Mouse (Mus musculus) inflammation-experienced regulatory T-cells, adult 6 months (primary cell): ENCODE measurements at regions not wholly inside any gene's neighbourhood (a gene's known extent, or its start where the extent isn't known, plus 50 kb on each side); places are given as distances from the start of the nearest gene placed in this dataset.

Experiments
- ATAC-seq: one replicate; pipeline ENCODE4 v1.8.0; 2017

GRCm38 (mm10) chr3:101691937-101692604 is 87.6 kb upstream of the Atp1a1 start:
- no peak for ATAC-seq

GRCm38 (mm10) chr3:101690779-101691178 is 86.3 kb upstream of the Atp1a1 start:
- no peak for ATAC-seq

GRCm38 (mm10) chr3:101690222-101690621 is 85.7 kb upstream of the Atp1a1 start:
- no peak for ATAC-seq

GRCm38 (mm10) chr3:101685203-101685602 is 80.7 kb upstream of the Atp1a1 start:
- no peak for ATAC-seq

GRCm38 (mm10) chr3:101672943-101673342 is 68.5 kb upstream of the Atp1a1 start:
- ATAC-seq: no peak

GRCm38 (mm10) chr3:101670561-101671001 is 66.1 kb upstream of the Atp1a1 start:
- no peak for ATAC-seq

GRCm38 (mm10) chr3:101669743-101670142 is 65.3 kb upstream of the Atp1a1 start:
- no peak for ATAC-seq

GRCm38 (mm10) chr3:101667767-101668387 is 63.4 kb upstream of the Atp1a1 start:
- no peak for ATAC-seq

GRCm38 (mm10) chr3:101667186-101667585 is 62.7 kb upstream of the Atp1a1 start:
- ATAC-seq: no peak

- no peak for ATAC-seq
Observed at GRCm38 (mm10) chr3:101666583-101666982, 62.1 kb upstream of the Atp1a1 start.

- peak; percentile 95 for ATAC-seq
Observed at GRCm38 (mm10) chr3:101661184-101661992, 56.9 kb upstream of the Atp1a1 start.

- ATAC-seq: no peak
Observed at GRCm38 (mm10) chr3:101660635-101661034, 56.2 kb upstream of the Atp1a1 start.

GRCm38 (mm10) chr3:101660176-101660575 is 55.7 kb upstream of the Atp1a1 start:
- no peak for ATAC-seq

GRCm38 (mm10) chr3:101657979-101658378 is 53.5 kb upstream of the Atp1a1 start:
- no peak for ATAC-seq

- no peak for ATAC-seq
Observed at GRCm38 (mm10) chr3:101654720-101655119, 50.2 kb upstream of the Atp1a1 start.
